Mouse (Mus musculus) A20 (cell line): ENCODE measurements at regions not wholly inside any gene's neighbourhood (a gene's known extent, or its start where the extent isn't known, plus 50 kb on each side); places are given as distances from the start of the nearest gene placed in this dataset.
"Not testable (repeated sequence)": the region's sequence is repeated elsewhere in the genome, so short reads cannot be mapped to it uniquely, and the experiment has no call there.

ENCODE experiments used
- DNase-seq: peaks from one replicate; pipeline ENCODE4 v3.0.0-alpha.2; 2011; ENCODE audit warnings: low read depth, low spot score

DNA sequence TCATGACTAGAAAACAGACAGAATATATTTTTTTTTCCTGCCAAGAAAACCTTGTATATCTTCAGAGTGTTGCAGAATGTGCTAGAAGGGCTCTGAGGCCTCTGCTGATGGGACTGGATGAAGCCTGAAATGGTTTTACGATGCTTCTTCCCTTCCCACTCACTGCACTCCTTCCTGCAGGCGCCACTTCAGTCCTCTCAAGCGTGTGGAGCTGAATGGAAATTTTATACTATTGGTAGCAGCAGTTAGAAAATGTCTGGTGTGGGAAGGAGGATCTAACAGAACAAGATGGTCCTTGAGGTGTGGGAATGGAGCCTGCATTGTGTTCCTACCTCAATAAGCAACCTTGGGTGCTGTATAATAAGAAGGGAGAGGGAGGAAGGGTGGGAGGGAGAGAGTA lies 166.1 kb upstream of the Smlr1 start:
- DNase-seq, result no peak

DNA sequence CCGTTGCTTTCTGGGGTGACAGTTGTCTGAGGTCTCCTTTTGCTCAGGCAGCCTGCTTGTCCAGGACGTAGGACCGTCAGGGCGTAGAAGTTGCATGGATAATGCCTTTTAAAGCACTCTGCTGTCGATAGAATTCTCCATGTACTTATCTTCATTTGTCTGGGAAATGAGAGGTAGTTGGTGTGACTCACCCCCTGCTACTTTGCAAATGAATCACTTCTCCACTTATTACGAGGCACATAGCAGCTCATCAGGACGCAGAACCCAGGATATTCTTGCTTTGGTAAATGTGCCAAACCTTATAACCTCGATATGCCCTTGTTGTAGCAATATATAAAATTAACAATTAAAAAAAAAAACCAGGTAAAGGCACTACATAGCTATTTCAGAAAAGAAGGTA lies 159.7 kb upstream of the Smlr1 start:
- no peak for DNase-seq

DNA sequence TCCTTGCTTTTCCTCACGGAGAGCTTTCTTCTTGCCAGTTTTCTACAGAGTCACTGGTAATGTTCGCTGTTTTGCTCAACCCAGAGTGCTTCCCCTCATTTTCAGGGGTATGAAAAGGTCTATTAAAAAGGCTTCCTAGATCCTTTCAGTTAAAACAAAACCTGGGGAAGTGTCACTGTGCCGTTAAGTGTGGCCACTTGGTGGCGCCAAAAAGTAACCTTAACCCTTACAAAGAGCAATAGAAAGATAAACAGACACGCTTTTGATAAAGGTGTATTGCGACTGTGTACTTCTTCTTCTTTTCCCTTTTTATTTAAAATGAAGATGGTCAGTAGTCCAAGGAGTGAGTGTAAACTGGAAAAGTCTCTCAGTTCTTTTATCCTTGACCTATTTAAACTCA lies 145.2 kb upstream of the Smlr1 start:
- peak; percentile 50 for DNase-seq

DNA sequence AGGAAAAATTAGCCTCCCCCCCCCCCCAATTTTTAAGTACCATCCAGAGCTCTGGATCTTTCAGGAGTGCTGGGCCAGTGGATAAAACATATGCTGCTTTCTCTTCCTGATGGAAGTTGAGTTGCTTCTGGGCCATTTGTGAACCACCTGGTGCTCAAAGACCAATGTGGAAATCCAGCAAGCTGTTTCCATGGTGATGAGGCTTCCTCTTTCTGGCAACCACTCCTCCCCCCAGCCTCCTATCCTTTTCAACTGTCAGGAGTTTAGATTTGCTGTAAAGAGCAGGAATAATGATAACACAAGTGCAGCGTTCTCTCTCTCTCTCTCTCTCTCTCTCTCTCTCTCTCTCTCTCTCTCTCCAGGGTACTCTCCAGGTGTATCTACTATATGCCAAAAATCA lies 141.8 kb upstream of the Smlr1 start:
- DNase-seq, result peak; percentile 6

DNA sequence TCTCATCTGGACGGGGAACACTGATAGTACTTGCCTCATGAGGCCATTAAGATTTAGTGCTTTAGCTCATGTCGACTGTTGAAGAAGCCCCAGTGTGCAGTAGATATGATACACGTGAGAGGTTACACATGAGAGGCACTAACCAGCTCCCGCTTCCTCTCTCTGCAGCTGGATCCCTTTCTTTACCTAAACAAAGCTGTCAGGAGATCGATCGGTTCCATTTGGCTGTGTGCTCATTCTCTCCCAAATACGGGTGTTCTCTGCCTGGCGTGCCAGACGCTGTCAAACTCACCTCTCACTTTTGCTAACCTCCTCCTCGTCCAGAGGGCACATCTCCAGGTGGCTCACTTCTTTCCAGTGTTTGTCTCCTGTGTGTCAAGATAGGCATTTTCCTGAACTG lies 139.3 kb upstream of the Smlr1 start:
- DNase-seq, result no peak

DNA sequence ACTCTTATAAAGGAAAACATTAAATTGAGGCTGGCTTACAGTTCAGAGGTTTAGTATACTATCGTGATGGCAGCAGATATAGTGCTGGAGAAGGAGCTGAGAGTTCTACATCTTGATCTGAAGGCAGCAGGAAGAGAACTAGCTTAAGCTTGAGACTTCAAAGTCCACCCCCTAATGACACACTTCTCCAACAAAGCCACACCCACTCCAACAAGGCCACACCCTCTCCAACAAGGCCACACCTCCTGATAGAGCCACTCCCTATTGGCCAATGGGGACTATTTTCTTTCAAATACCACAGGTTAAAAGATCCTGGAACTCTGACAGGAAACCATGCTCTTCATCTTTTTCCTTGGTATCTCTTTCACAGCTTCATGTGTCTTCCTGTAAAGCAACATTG lies 134.0 kb upstream of the Smlr1 start:
- no peak for DNase-seq

DNA sequence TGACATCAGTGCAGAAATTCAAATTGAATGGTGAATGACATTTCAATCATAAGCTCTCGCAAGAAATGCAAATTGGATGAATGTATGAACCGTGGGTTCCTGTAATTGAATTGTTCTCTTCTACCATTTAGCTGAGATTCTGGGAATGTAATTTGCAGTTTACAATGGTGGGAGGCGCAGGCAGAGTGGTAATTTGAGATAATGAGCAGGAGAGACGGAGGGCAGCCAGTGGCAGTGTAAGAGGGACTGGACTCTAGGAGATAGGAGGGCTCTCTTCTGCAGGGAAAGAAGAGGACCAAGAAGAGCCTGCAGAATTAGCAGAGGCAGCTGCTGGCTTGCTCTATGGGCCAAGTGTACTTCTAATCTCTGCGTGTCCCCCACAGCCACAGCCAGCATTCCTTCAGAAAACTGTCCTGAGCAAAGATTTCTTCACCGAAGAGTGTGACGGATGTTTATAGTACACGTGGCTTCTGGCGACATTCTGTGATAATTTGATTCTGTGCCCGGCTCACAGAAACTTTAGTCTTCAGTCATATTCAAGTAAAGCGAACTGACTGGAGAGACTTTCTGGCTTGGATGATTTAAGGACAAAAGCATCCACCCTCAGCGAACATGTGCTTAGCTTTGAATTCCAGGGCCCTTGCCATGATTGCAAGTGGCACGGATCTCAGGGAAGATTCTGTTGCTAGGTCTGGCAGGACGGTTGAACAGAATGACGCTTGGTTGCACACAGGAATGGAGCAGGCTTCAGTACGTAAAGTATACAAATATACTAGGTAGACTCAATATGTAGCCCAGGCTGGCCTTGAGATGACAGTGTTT lies 116.9 kb upstream of the Smlr1 start:
- no peak for DNase-seq

DNA sequence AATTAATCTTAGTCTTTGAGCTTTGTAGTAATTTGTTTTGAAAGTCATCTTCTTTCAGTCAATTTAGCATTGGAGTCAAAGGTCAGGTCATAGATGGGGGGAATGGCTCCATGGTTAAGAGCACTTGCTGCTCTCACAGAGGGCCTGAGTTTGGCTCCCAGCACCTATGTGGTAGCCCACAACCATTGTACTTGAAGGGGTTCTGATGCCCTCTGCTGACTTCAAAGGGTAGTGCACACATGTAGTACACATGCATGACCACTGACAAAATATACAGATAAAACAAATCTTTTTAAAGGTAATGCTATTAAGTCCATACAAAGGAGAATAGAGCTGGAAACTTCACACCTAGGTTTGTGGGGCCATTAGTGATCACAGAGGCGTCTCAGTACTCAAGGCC lies 111.7 kb upstream of the Smlr1 start:
- DNase-seq, result peak; percentile 11

DNA sequence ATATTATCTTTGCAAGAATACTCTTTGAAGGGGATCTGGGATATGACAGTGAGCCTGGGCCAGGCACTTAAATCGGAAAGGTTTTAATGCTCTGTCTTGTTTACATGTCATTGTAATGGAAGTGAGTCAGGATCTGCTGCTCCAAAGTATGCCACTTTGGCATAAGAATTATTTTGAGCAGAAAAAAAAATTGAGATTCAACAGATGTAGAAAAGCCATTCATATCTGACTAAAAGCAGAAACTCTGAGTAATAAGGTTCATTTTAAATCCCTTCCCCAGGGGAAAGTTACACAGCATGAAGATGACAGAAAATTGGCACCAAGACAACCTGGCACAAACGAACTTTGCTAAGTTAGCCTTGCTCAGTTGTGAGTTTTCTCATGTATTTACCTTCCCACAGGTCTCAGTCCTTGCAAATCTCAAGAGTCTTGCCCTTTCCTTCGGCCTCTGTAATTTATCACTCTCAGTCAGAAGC lies 107.5 kb upstream of the Smlr1 start:
- no peak for DNase-seq

DNA sequence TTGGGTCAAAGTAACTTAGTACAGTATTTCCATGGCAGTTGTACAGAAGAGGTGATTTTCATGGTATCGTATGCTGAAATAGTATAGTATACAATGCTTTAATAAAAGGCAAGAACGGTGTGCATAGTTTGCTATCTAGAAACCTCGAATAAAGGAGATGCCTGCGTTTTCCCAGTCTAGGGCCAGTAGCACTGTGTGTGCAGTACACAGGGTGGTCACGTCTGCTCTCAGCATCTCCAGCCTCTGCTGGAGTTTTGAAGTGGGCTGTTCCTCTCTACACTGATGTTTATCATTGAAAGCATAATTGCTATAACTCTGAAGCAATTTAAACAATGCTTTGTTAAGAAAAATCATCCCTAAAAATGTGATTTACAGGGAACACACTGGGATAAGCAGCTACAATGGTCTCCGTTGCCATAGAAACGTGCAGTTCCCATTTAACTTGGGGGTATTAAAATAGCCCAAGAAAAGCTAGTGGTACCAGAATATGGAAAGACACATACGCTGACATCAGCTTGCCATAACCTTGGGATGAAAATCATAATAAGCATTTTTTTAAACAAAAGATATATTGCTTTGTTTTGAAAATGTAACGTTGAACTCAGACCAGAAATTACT lies 106.1 kb upstream of the Smlr1 start:
- no peak for DNase-seq

DNA sequence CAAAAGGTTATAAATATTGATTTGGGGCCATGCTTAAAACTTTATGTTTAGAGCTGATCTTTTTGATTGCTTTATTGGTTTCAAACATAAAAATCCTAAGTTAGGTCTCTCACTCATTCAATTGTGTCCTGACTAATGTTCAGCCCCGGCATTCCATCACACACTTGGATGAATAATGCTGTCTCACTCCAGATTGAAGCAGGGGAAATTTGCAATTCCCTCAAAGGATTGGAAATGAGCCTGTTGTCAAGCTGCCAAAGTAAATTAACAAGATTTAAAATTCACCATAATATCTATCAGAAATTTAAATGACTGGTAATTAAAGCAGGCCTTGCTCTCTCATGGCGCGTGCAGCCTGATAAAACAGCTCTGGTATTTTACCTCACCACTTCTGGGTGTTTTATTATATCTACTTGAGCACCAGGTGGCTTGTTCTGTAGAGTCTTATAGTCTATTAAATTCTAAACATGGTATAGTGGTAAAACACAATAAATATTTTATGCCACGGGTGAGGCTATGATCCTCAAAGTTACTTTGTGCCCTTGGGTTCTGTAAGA lies 97.1 kb upstream of the Smlr1 start:
- DNase-seq, result no peak

DNA sequence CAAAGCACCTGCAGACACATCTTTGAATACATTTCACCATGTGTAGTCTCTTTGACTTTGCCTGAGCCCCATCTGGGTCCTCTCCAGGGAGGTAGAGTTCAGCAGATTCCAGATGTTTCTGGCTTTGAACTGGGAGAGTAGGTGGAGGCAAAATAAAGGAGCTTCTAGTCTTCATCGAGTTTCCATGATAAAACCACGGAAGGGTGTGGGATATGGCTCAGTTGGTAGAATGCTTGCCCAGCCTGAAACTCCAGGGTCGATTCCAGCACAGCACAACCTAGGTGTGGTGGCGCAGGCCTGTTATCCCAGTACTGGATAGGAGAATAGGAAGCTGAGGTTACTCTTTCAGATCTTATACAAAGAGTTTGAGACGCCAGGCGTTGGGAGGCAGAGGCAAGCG lies 96.2 kb upstream of the Smlr1 start:
- DNase-seq, result no peak

DNA sequence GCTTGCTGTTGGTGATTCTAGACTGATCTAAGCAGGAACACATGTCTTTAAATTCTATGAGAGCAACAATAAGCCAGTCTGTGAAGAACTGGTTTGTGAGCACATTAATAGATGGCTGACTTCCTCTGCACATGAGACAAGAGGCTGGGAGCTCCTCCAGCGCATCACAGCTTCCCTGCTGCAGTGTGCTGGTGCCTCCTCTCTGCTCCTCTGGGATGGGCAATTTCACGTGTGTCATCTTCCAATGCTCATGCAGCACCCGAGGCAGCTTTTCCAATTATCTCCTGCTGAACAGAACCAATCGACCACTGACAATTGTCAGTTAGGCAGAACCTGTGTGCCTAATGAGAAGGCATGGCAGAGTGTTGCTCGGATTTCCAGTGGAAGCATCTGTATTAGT lies 86.5 kb upstream of the Smlr1 start:
- no peak for DNase-seq

DNA sequence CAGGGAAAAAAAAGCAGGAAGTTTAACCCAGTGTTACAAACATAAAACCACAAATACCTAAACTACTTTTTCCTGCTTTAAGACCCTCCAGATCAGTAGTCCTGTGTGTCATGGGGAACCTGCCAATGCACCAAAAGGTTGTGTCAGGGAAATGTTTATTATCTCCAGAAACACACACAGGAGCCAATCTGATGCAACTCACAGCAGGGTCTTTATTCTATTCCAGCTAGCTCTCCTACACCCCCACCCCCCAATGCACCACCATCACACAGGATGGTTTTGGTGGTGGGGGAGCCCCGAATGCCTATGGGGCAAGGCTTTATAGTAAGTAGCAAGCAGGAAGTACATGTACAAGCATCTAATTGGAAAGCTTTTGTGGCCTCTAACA lies 85.7 kb upstream of the Smlr1 start:
- DNase-seq, result not testable (repeated sequence)

DNA sequence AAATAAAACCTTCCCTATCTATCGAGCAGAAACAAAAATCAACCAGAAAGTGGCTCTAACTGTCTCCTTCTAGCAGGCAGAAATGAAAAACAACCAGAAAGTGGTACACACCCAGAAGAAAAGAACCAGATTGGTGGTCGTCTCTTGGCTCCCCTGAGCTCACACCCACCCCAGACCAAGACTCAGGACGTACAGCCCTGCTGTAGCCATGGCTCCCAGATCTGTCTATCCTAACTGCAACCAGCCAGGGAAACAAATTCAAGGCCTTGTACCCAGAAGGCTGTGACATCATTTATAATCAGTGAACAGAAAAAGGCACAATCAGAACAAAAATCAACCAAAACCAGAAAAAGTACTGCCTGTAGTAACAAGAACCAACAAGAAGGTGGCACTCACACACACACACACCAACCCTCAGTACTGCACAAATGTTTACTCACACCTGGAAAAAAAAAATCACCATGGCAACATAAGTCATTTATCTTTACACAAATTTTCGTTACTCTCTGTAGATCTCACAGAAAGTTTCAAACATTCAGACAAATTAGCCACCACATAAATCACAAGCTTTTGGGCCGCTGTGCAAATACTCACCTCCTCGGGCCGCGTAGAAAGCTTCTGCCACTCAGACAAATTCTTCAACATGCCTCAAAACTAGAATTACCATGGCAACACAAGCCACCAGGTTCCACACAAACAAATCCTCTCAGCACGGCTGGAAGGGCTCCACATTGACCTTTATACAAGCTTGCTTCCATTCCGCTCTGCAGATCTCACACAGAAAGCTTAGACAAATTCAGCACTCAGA lies 85.1 kb upstream of the Smlr1 start:
- peak; percentile 2 for DNase-seq

DNA sequence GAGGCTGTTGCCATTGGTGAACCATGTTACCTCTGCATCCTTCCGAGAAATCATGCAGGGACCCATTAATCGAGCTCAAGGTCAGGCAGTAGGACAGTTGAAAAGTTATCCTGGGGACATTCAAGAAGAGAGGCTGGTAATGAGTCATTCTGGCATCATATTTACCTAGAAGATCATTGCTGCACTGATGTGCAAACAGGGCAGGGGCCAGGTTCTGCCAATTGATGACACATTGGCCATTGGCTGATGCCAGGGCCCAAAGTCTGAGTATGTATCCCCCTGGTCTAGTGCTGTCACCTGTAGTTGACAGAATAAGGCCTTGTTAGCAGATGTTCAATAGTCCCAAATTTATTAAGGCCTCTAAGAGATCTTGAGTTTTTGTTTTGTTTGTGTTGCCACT lies 83.6 kb upstream of the Smlr1 start:
- no peak for DNase-seq

DNA sequence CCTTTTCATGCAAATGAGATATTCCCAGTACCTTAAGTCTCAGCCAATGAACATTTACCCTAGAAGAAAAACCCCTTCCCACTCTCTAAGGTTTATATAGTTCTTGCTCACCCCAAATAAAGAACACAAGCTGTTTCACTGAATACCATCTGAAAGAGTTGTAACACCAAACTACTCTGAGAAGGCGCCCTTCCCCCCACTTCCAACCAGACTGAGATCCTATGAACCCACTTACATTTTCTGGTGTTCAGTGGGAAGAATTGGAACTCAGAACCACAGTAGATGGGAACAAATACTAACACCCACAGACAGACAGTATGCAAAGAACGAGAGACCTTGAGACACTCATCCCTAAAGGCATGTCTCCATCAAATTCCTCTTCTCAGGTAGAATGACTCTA lies 65.4 kb upstream of the Smlr1 start:
- DNase-seq, result no peak

DNA sequence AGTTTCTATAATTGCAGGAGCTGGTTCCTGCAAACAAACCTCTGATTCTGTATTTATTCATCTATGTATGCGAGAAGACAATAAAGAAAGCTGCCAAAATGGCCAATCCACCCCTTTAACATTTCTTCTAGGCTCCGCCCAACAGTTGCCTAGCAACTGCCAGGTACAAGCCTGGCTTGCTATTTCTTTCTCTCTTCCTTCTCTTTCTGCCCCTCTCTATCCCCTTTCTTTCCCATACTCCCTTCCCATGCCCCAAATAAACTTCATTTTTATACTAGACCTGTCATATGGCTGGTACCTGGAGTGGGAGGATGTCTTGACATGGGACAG lies 53.2 kb upstream of the Smlr1 start:
- DNase-seq, result no peak

DNA sequence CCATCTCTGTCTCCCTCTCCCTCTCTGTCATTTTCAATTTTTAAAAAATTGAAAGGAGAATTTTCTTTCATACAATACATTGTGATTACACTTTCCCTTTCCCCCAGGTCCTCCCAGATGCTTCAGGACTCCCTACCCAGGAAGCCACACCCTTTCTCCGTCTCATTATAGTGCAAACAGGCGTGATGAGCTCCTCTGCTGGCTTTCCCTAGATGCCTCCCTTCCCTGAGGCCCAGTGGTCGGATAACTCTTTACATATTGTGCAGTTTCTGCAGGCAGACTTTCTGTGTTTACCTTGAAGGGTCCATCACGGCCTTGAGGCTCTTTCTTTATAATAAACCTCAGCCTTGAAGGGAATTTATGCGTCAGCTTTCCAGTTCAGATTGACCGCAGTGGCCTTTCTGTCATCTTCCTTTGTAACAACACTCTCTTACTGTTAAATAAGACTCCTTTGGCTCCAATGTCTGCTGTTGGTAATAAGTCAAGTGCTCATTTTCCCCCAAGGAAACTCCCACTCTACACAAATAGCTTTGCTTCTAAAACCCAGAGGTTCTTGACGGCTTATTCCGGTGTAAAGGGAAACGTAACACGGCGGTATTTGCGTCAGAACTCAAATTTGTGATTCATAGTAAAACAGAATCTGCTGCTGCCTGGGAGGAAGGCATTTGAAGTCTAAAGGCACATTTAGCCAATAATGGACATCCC lies 52.7 kb upstream of the Smlr1 start:
- DNase-seq, result no peak
